Mouse (Mus musculus) heart, adult 10 weeks (tissue): ENCODE measurements around the gene Prss41. TPM values are rescaled to one million over a fixed set of nuclear protein-coding genes. Genes with fewer than 3 reads are reported as not detected.

ENCODE experiments used
- polyA plus RNA-seq: library from polyadenylated mRNA; stranded (reverse); fragments of 350-450 nt; fragmentation: Illumina TruSeq; extraction: RNeasy Lipid Tissue Mini Kit (QIAGEN cat#74804); gene quantifications from one replicate; pipeline ENCODE4 v1.2.3, GENCODE M21; 2014; ENCODE audit warnings: low read depth, low replicate concordance

Gene Prss41
- polyA plus RNA-seq: not detected

GRCm38 (mm10) chr17:23843812-23844273, at the start of gene Prss41, which contains the start of gene Prss32:
TSS of gene Prss41 (minus strand) at chr17:23844172.
TSS of gene Prss32 (plus strand) at chr17:23843855.

GRCm38 (mm10) chr17:23880576-23880975, 36.6 kb upstream of the Prss41 start, which contains the start of the genes Dcpp1 and Dcpp2:
TSS of gene Dcpp1 (plus strand) at chr17:23880876.
TSS of gene Dcpp2 (plus strand) at chr17:23880880.

GRCm38 (mm10) chr17:23867756-23868155, 23.8 kb upstream of the Prss41 start, which contains the start of gene Prss21:
TSS of gene Prss21 (plus strand) at chr17:23868056.

GRCm38 (mm10) chr17:23836006-23836575, 7.9 kb downstream of the Prss41 start, which contains the start of gene Prss33:
TSS of gene Prss33 (minus strand) at chr17:23836056.

GRCm38 (mm10) chr17:23829064-23829619, 14.8 kb downstream of the Prss41 start, which contains the start of gene Elob:
TSS of gene Elob (minus strand) at chr17:23829136.

GRCm38 (mm10) chr17:23790269-23791078, 53.5 kb downstream of the Prss41 start, which contains the start of gene Srrm2:
TSS of gene Srrm2 (plus strand) at chr17:23790532.

Other genes starting within 250 kb of the Prss41 start
- gene Zfp13, start 244.7 kb downstream of the Prss41 start, polyA plus RNA-seq: 3.4 TPM
- gene Zscan10, start 243.3 kb downstream of the Prss41 start, polyA plus RNA-seq: not detected
- gene Mmp25, start 198.9 kb downstream of the Prss41 start, polyA plus RNA-seq: not detected
- not detected for gene Bicdl2, start 183.7 kb downstream of the Prss41 start, polyA plus RNA-seq
- gene Hcfc1r1, start 170.6 kb downstream of the Prss41 start, polyA plus RNA-seq: 301 TPM
- gene Thoc6, start 170.3 kb downstream of the Prss41 start, polyA plus RNA-seq: 12.5 TPM
- gene Tnfrsf12a, start 166.7 kb downstream of the Prss41 start, polyA plus RNA-seq: 75.1 TPM
- not detected for gene Cldn6, start 164.9 kb downstream of the Prss41 start, polyA plus RNA-seq
- not detected for gene Cldn9, start 160.1 kb downstream of the Prss41 start, polyA plus RNA-seq
- not detected for gene 1520401A03Rik, start 121.4 kb downstream of the Prss41 start, polyA plus RNA-seq
- gene Pkmyt1, start 117.8 kb downstream of the Prss41 start, polyA plus RNA-seq: 2.4 TPM
- gene Paqr4, start 103.3 kb downstream of the Prss41 start, polyA plus RNA-seq: 21.4 TPM
- 0.34 TPM for gene Kremen2, start 98.3 kb downstream of the Prss41 start, polyA plus RNA-seq
- gene Flywch1, start 72.6 kb downstream of the Prss41 start, polyA plus RNA-seq: 40.5 TPM
- 1.3 TPM for gene Flywch2, start 58.1 kb downstream of the Prss41 start, polyA plus RNA-seq
- gene Srrm2, start 53.6 kb downstream of the Prss41 start, polyA plus RNA-seq: 201 TPM
- gene Elob, start 15.0 kb downstream of the Prss41 start, polyA plus RNA-seq: 390 TPM
- gene Prss33, start 8.1 kb downstream of the Prss41 start, polyA plus RNA-seq: not detected
- not detected for gene Prss32, start 317 bp downstream of the Prss41 start, polyA plus RNA-seq
- gene Prss21, start 23.9 kb upstream of the Prss41 start, polyA plus RNA-seq: not detected
- not detected for gene Dcpp1, start 36.7 kb upstream of the Prss41 start, polyA plus RNA-seq
- gene Dcpp2, start 36.7 kb upstream of the Prss41 start, polyA plus RNA-seq: not detected
- gene Dcpp3, start 73.3 kb upstream of the Prss41 start, polyA plus RNA-seq: not detected
- gene Sbp, start 97.5 kb upstream of the Prss41 start, polyA plus RNA-seq: not detected
- not detected for gene Sbpl, start 111.1 kb upstream of the Prss41 start, polyA plus RNA-seq
- not detected for gene Prss30, start 136.4 kb upstream of the Prss41 start, polyA plus RNA-seq
- gene Prss22, start 153.9 kb upstream of the Prss41 start, polyA plus RNA-seq: not detected
- not detected for gene Prss27, start 194.0 kb upstream of the Prss41 start, polyA plus RNA-seq
- gene Kctd5, start 229.3 kb upstream of the Prss41 start, polyA plus RNA-seq: 9.1 TPM